Mouse (Mus musculus): ENCODE data around the gene Cct8. TPM values are rescaled to one million over a fixed set of nuclear protein-coding genes. Genes with fewer than 3 reads are reported as not detected.

Cct8 gene
- polyA plus RNA-seq, 1 experiment = 112 TPM

DNA sequence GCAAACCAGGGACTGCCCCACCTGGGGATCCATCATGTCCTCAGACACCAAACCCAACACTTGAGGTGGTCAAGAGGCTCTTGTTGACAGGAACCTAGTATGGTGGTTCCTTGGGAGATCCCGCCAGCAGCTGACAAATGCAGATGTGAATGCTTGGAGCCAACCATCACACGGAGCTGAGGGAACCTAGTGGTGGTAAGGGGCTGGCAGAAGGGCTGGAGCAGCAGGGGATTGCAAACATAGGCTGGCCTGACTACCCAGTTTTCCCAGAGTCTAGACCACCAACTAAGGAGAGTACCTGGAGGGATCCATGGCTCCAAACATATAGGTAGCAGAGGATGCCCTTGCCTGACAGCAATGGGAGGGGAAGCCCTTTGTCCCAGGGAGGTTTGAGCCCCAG is 42.4 kb downstream of the Cct8 start:
- Histone ChIP-seq H3K4me3 (ENCODE audit: insufficient read depth, low read length) (no peak overlapping the region), H3K4me1 (ENCODE audit: control insufficient read depth, insufficient read depth, low read length) (peaks cover 12% of the 10 kb centered on the region), H3K27ac (ENCODE audit: insufficient read depth, low read depth, low read length) (no peak overlapping the region)
- TF ChIP-seq POLR2A (IDR thresholded peaks at IDR 0.05; ENCODE audit: borderline replicate concordance, low read depth, low read length) (no peak), CTCF (IDR thresholded peaks at IDR 0.05; ENCODE audit: low read depth, low read length) (no peak)

DNA sequence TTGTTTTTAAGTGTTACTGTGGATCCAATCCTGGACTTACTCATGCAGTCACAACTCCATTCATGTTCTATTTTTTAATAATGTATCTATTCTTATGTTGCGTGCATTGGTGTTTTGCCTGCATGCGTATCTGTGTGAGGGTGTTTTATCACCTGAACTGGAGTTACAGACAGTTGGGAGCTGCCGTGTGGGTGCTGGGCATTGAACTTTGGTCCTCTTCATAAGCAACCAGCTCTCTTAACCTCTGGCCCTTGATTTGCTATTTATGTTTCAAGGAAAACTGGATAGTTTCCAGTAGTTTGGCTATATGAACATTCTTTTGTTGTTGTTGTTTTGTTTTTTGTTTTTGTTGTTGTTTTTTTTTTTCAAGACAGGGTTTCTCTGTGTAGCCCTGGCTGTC is 50.1 kb downstream of the Cct8 start:
- Histone ChIP-seq H3K4me1 (ENCODE audit: control insufficient read depth, insufficient read depth, low read length) (peaks cover 5% of the 10 kb centered on the region; the same call in 1 of the 2 replicates), H3K27ac (ENCODE audit: insufficient read depth, low read depth, low read length) (no peak overlapping the region), H3K4me3 (ENCODE audit: insufficient read depth, low read length) (no peak overlapping the region)
- TF ChIP-seq POLR2A (IDR thresholded peaks at IDR 0.05; ENCODE audit: borderline replicate concordance, low read depth, low read length) = no peak
- TF ChIP-seq CTCF (IDR thresholded peaks at IDR 0.05; ENCODE audit: low read depth, low read length) = no peak

DNA sequence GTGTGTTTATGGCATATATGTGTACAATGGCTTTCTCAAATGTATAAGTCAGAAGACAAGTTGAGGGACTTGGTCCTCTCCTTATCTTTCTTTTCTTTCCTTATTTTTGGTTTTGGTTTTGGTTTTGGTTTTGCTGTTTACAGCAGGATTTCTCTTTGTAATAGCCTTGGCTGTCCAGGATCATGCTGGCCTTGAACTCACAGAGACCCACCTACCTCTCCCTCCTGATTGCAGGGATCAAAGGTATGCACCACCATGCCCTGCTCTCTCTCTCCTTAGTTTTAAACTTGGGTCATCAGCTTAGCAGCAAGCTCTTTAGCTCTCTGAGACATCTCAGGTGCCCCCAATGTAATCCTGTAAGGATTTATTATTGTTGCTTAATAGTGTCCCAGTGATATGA is 50.6 kb downstream of the Cct8 start:
- peaks cover 5% of the 10 kb centered on the region; the same call in 1 of the 2 replicates for H3K4me1 ChIP-seq (ENCODE audit: control insufficient read depth, insufficient read depth, low read length)
- no peak for TF ChIP-seq CTCF (IDR thresholded peaks at IDR 0.05; ENCODE audit: low read depth, low read length)
- no peak for TF ChIP-seq POLR2A (IDR thresholded peaks at IDR 0.05; ENCODE audit: borderline replicate concordance, low read depth, low read length)
- H3K27ac ChIP-seq (ENCODE audit: insufficient read depth, low read depth, low read length) = no peak overlapping the region
- H3K4me3 ChIP-seq (ENCODE audit: insufficient read depth, low read length) = no peak overlapping the region

DNA sequence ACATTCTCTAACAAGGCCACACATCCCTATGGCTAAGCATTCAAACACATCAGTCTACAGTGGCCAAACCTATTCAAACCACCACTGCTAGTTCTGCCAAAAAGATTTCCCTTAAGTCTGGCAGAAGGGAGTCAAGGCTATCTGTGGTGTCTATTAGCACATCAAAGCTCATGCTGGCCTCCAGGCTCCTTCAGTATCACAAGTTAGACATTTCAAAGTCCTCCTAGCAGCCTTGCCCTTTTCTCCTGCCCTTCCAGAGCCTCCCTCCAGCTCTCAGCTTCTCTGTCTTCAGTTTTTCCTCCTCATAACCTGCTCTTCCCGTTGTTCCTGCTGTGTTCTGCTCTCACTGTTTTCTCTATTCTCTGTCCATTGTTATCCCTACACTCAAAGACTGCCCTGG is 51.6 kb downstream of the Cct8 start:
- TF ChIP-seq POLR2A (IDR thresholded peaks at IDR 0.05; ENCODE audit: borderline replicate concordance, low read depth, low read length) (no peak), CTCF (IDR thresholded peaks at IDR 0.05; ENCODE audit: low read depth, low read length) (no peak)
- Histone ChIP-seq H3K4me1 (ENCODE audit: control insufficient read depth, insufficient read depth, low read length) (peaks cover 5% of the 10 kb centered on the region; the same call in 1 of the 2 replicates), H3K27ac (ENCODE audit: insufficient read depth, low read depth, low read length) (no peak overlapping the region), H3K4me3 (ENCODE audit: insufficient read depth, low read length) (no peak overlapping the region)

DNA sequence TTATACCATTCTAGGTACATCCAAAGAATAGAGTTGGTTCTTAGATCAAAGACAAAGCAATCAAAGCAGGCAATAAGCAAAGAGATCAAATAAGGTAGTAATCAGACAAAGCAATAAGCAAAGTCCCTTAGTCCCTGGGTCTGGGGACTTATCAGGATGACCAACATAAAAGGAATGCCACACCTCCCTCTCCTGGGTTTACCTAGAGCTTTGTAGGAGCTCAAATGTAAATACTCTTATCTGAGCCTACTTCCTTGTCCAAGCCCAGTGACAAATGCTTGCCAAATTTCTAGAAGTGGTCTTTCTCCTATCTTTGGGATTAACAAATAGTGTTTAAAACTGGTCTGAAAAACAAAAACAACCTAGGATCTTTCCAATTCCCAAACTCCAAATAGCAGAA is 52.4 kb downstream of the Cct8 start:
- no peak overlapping the region for H3K4me3 ChIP-seq (ENCODE audit: insufficient read depth, low read length)
- no peak overlapping the region for H3K27ac ChIP-seq (ENCODE audit: insufficient read depth, low read depth, low read length)
- peaks cover 5% of the 10 kb centered on the region; the same call in 1 of the 2 replicates for H3K4me1 ChIP-seq (ENCODE audit: control insufficient read depth, insufficient read depth, low read length)
- TF ChIP-seq CTCF (IDR thresholded peaks at IDR 0.05; ENCODE audit: low read depth, low read length) = no peak
- TF ChIP-seq POLR2A (IDR thresholded peaks at IDR 0.05; ENCODE audit: borderline replicate concordance, low read depth, low read length) = no peak

DNA sequence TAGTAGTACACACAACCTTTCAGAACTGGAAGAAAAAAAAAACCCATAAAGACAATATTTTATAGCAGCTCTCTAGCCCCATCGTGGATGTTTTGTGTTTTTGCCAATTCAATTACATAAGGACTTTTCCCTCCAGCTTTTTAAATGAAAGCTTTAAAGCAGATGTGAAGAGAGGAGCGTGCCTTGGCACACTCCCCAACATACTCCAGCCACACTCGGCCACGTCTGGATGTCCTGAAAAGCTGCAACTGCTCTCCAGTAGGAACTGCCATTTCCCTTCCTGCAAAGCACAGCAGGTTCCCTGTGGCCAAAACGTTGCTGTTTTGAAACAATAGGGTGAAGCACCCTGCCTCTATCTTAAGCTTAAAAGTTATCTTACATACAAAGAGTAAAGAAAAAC is 53.4 kb downstream of the Cct8 start:
- H3K27ac ChIP-seq (ENCODE audit: insufficient read depth, low read depth, low read length) = no peak overlapping the region
- peaks cover 5% of the 10 kb centered on the region; the same call in 1 of the 2 replicates for H3K4me1 ChIP-seq (ENCODE audit: control insufficient read depth, insufficient read depth, low read length)
- H3K4me3 ChIP-seq (ENCODE audit: insufficient read depth, low read length) = no peak overlapping the region
- no peak for TF ChIP-seq POLR2A (IDR thresholded peaks at IDR 0.05; ENCODE audit: borderline replicate concordance, low read depth, low read length)
- no peak for TF ChIP-seq CTCF (IDR thresholded peaks at IDR 0.05; ENCODE audit: low read depth, low read length)

DNA sequence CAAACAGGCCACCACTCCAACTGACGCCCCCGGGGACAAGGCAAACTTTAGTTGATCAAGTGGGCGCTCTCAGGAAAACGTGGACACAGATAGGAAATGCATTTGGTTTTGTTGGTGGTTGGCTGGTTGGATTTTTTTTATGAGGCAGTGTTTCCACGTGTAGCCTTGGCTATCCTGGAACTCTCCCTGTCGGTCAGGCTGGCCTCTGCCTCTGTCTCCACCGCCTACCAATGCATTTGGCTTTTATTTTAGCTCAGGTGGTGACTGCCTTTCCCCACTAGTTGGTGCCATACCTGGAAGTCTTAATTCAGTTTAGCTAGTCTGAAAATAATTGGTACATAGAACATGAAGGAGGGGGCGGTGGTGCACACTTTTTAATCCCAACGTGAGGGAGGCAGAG is 54.6 kb downstream of the Cct8 start:
- no peak for TF ChIP-seq CTCF (IDR thresholded peaks at IDR 0.05; ENCODE audit: low read depth, low read length)
- no peak for TF ChIP-seq POLR2A (IDR thresholded peaks at IDR 0.05; ENCODE audit: borderline replicate concordance, low read depth, low read length)
- H3K27ac ChIP-seq (ENCODE audit: insufficient read depth, low read depth, low read length) = no peak overlapping the region
- peaks cover 5% of the 10 kb centered on the region; the same call in 1 of the 2 replicates for H3K4me1 ChIP-seq (ENCODE audit: control insufficient read depth, insufficient read depth, low read length)
- peak overlapping the region; percentile 87 for H3K4me3 ChIP-seq (ENCODE audit: insufficient read depth, low read length)

DNA sequence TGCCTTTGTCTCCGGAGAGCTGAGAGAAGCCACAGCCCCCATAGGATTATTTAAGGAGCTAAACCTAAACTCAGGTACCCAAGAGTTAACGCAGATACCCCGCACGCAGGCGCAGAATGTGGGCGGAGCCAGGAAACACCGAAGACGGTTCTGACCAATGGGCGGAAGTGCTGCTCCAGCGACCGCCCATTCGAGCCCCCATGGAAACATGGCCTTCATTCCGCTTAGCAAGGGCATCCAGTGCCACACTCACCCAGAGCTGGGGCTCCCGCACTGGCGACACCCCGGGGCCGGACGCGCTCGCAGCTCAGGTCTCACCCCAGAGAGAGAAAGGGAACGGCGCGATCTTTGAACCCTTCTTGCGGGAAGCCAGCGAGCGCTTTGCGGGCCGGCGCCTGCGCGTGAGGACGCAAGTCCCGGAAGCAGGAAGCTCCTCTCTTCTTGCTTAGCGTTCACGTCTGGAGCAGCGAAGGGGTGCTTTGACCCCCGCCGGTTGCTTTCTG is 55.4 kb downstream of the Cct8 start, which contains the start of gene Rwdd2b:
Gene Rwdd2b, minus strand, starts transcription at position 390 of the 503 bp plus-strand sequence.
- TF ChIP-seq CTCF (IDR thresholded peaks at IDR 0.05; ENCODE audit: low read depth, low read length) = no peak
- no peak; the same call in 1 of the 2 replicates for TF ChIP-seq POLR2A (IDR thresholded peaks at IDR 0.05; ENCODE audit: borderline replicate concordance, low read depth, low read length)
- Histone ChIP-seq H3K4me3 (ENCODE audit: insufficient read depth, low read length) (peak within 1 kb of the TSS; percentile 87), H3K27ac (ENCODE audit: insufficient read depth, low read depth, low read length) (peak within 1 kb of the TSS; percentile 88), H3K4me1 (ENCODE audit: control insufficient read depth, insufficient read depth, low read length) (peaks cover 5% of the 10 kb centered on the region; the same call in 1 of the 2 replicates)

DNA sequence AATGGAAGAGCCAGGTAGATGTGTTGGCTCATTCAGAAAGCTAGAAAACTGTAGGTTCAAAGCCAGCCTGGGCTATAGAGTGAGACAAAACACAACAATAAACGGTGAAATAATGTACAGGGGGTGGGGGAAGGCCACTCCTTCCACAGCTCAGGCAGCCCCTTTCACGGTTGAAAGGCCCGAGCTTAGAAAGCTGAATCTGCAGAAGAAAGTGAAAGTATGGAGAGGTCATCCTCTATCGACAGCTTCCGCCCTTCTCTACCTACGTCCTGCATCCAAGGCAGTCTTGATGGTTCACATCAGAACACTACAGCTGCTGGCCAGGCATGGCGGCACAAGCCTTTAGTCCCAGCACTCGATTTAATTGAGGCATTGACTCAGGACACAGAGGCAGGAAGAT is 57.0 kb downstream of the Cct8 start:
- no peak overlapping the region for H3K27ac ChIP-seq (ENCODE audit: insufficient read depth, low read depth, low read length)
- H3K4me3 ChIP-seq (ENCODE audit: insufficient read depth, low read length) = no peak overlapping the region
- TF ChIP-seq CTCF (IDR thresholded peaks at IDR 0.05; ENCODE audit: low read depth, low read length) (no peak), POLR2A (IDR thresholded peaks at IDR 0.05; ENCODE audit: borderline replicate concordance, low read depth, low read length) (no peak)
- H3K4me1 ChIP-seq (ENCODE audit: control insufficient read depth, insufficient read depth, low read length) = peaks cover 8% of the 10 kb centered on the region; the same call in 1 of the 2 replicates

DNA sequence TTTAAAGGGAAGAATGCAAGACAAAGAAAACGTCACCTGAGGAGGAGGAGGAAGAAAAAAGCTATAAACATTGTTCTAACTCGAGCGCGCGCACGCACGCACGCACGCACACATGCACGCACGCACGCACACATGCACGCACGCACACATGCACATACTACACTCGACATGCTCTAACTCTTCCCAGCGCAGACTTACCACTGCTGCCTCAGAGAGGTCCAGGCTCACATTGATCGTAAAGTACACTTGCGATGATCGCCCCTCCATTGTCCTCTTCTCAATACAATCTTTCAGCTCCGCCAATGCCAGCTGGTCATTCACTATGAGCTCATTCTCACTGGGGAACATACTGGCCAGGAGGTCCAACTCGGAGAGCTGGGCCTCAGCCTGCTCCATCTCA is 58.6 kb downstream of the Cct8 start:
- TF ChIP-seq CTCF (IDR thresholded peaks at IDR 0.05; ENCODE audit: low read depth, low read length) = no peak
- no peak for TF ChIP-seq POLR2A (IDR thresholded peaks at IDR 0.05; ENCODE audit: borderline replicate concordance, low read depth, low read length)
- Histone ChIP-seq H3K27ac (ENCODE audit: insufficient read depth, low read depth, low read length) (no peak overlapping the region), H3K4me3 (ENCODE audit: insufficient read depth, low read length) (no peak overlapping the region), H3K4me1 (ENCODE audit: control insufficient read depth, insufficient read depth, low read length) (peaks cover 8% of the 10 kb centered on the region; the same call in 1 of the 2 replicates)

Data from bone marrow macrophage, adult 2 months (primary cell).